ENCODE assay signal across 19 mouse cellular contexts in the genomic region with DNA sequence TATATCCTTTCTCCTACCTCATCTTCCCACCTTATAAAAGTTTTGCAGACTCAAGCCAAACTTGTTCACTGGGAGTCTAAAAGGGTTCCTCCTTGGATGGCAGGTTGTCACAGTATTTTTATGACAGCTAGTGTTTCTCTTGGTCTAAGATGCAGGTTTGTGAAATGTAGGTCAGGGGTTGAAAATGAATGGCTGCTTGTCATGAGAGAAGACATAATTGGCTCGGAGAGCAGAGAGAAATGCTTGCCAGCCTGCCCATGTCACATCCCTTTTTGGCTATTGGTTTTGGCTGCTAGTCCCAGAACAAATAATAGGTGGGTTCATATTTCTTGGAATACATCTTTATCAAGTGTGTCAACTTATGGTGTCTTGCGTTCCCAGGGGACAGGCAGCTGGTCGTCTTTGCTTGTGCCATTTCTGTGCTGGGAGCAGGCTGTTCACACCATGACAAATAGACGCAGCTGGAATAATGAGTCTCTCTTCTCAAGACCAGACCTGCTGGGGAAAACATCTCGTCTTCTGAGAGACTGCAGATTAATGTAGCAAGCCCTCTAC. TPM values are rescaled to one million over a fixed set of nuclear protein-coding genes. Genes with fewer than 3 reads are reported as not detected.
A peak's percentile ranks its signal among the peaks of the same experiment; 100 is the strongest.
DNase-seq lines count a peak whose midpoint lies in the region; ATAC-seq and TF ChIP-seq lines count a peak whose summit lies in the region.
"Had no signal": no experiment of that assay in that cellular context is flagged by ENCODE, and none has a peak within 500 bp of the region (broad histone marks: within the 10 kb centered on the region; RNA-seq: fewer than 3 reads in every experiment).

No protein-coding gene starts in this region.

- no peak overlapping the region for H3K4me2 ChIP-seq in embryonic facial prominence, embryonic 14.5 days (ENCODE audit: low read depth, low read length)
- H3K4me2 ChIP-seq in limb, embryonic 14.5 days (replicated peaks; ENCODE audit: low read depth, low read length, severe bottlenecking) = no peak overlapping the region
- H3K4me2 ChIP-seq: embryonic facial prominence, embryonic 12.5 days; heart, embryonic 11.5 days; liver, embryonic 11.5 days had no signal

- no peak overlapping the region for H3K9ac ChIP-seq in embryonic facial prominence, embryonic 14.5 days (ENCODE audit: low read depth, low read length)
- no peak overlapping the region for H3K9ac ChIP-seq in limb, embryonic 14.5 days (ENCODE audit: low read depth, low read length, severe bottlenecking)
- H3K9ac ChIP-seq: embryonic facial prominence, embryonic 12.5 days had no signal

- no peak overlapping the region for H3K27ac ChIP-seq in embryonic facial prominence, embryonic 14.5 days (replicated peaks; ENCODE audit: low read depth, low read length)
- H3K27ac ChIP-seq in embryonic facial prominence, embryonic 10.5 days (replicated peaks) = no peak overlapping the region
- H3K27ac ChIP-seq in limb, embryonic 14.5 days (replicated peaks; ENCODE audit: low read depth, low read length) = no peak overlapping the region; the same call in 1 of the 2 replicates
- H3K27ac ChIP-seq in limb, embryonic 10.5 days = no peak overlapping the region
- H3K27ac ChIP-seq: embryonic facial prominence, embryonic 12.5 days; forebrain, embryonic 10.5 days had no signal

- DNase-seq in embryonic facial prominence, embryonic 14.5 days (ENCODE audit: low spot score) = peak; percentile 46
- DNase-seq in embryonic facial prominence, embryonic 10.5 days (ENCODE audit: low spot score) = no peak
- DNase-seq in limb, embryonic 14.5 days (ENCODE audit: low spot score) = peak; percentile 7
- DNase-seq in limb, embryonic 10.5 days (ENCODE audit: low spot score) = no peak
- DNase-seq in Muller cell, postnatal 12 days (ENCODE audit: inconsistent ontology term) = peak; percentile 64
- DNase-seq in gonadal fat pad, adult 2 months (ENCODE audit: low read depth) = peak; percentile 83
- no peak for DNase-seq in c-Kit-positive CD71-positive TER-119-positive erythroid progenitor cells, embryonic 14.5 days (ENCODE audit: low spot score)
- no peak for DNase-seq in right cerebral cortex, postnatal 4 days
- DNase-seq: B cell, adult 2 months; gastrocnemius, postnatal 36 days; heart, postnatal 36 days; kidney, adult 9 months; kidney, postnatal 4 days had no signal

- H3K4me3 ChIP-seq in embryonic facial prominence, embryonic 14.5 days (ENCODE audit: low read depth, low read length) = no peak overlapping the region
- no peak overlapping the region for H3K4me3 ChIP-seq in embryonic facial prominence, embryonic 10.5 days
- H3K4me3 ChIP-seq in limb, embryonic 14.5 days (replicated peaks; ENCODE audit: low read length) = no peak overlapping the region
- H3K4me3 ChIP-seq in limb, embryonic 10.5 days = no peak overlapping the region
- H3K4me3 ChIP-seq: embryonic facial prominence, embryonic 12.5 days; forebrain, embryonic 10.5 days had no signal

- no peak for TF ChIP-seq POLR2A in limb, embryonic 14.5 days (IDR thresholded peaks at IDR 0.05; ENCODE audit: borderline replicate concordance, extremely low read depth, insufficient read depth, insufficient read length)

- H3K4me1 ChIP-seq in embryonic facial prominence, embryonic 14.5 days (ENCODE audit: control insufficient read depth, insufficient read depth, low read length) = no peaks in the 10 kb centered on the region
- H3K4me1 ChIP-seq in embryonic facial prominence, embryonic 10.5 days = peaks cover 16% of the 10 kb centered on the region
- H3K4me1 ChIP-seq in limb, embryonic 14.5 days (ENCODE audit: control insufficient read depth, insufficient read depth, low read length) = peaks cover 6% of the 10 kb centered on the region
- H3K4me1 ChIP-seq in limb, embryonic 10.5 days = peaks cover 4% of the 10 kb centered on the region
- H3K4me1 ChIP-seq: embryonic facial prominence, embryonic 12.5 days; forebrain, embryonic 10.5 days had no signal

- no peaks in the 10 kb centered on the region for H3K36me3 ChIP-seq in embryonic facial prominence, embryonic 14.5 days (ENCODE audit: control insufficient read depth, insufficient read depth, low read length)
- no peaks in the 10 kb centered on the region for H3K36me3 ChIP-seq in embryonic facial prominence, embryonic 10.5 days (replicated peaks)
- H3K36me3 ChIP-seq in limb, embryonic 14.5 days (ENCODE audit: control insufficient read depth, insufficient read depth, low read length) = no peaks in the 10 kb centered on the region
- H3K36me3 ChIP-seq in limb, embryonic 10.5 days = no peaks in the 10 kb centered on the region
- H3K36me3 ChIP-seq: embryonic facial prominence, embryonic 12.5 days; forebrain, embryonic 10.5 days had no signal

- no peaks in the 10 kb centered on the region for H3K9me3 ChIP-seq in embryonic facial prominence, embryonic 14.5 days (ENCODE audit: control insufficient read depth, low read length)
- H3K9me3 ChIP-seq in embryonic facial prominence, embryonic 10.5 days = no peaks in the 10 kb centered on the region
- no peaks in the 10 kb centered on the region for H3K9me3 ChIP-seq in limb, embryonic 14.5 days (ENCODE audit: control insufficient read depth, low read length)
- H3K9me3 ChIP-seq in limb, embryonic 10.5 days (replicated peaks) = no peaks in the 10 kb centered on the region
- H3K9me3 ChIP-seq: embryonic facial prominence, embryonic 12.5 days; forebrain, embryonic 10.5 days had no signal

- 45% methylated on average over 5 of the region's 5 CpGs for WGBS in embryonic facial prominence, embryonic 14.5 days
- 68% methylated on average over 5 of the region's 5 CpGs for WGBS in embryonic facial prominence, embryonic 10.5 days
- 40% methylated on average over 5 of the region's 5 CpGs for WGBS in limb, embryonic 14.5 days
- WGBS in limb, embryonic 10.5 days = 58% methylated on average over 5 of the region's 5 CpGs

- ATAC-seq in embryonic facial prominence, embryonic 14.5 days (ENCODE audit: low read depth) = no peak
- no peak for ATAC-seq in limb, embryonic 14.5 days (ENCODE audit: low FRiP score, low read depth)
- ATAC-seq: activated CD4-positive, CD25-positive, alpha-beta regulatory T cell, adult 4 months; inflammation-experienced regulatory T-cells, adult 6 months had no signal

- no peaks in the 10 kb centered on the region for H3K27me3 ChIP-seq in embryonic facial prominence, embryonic 14.5 days (replicated peaks; ENCODE audit: control insufficient read depth, insufficient read depth, low read length)
- no peaks in the 10 kb centered on the region for H3K27me3 ChIP-seq in embryonic facial prominence, embryonic 10.5 days (replicated peaks; ENCODE audit: low read depth, poor library complexity, severe bottlenecking)
- no peaks in the 10 kb centered on the region for H3K27me3 ChIP-seq in limb, embryonic 14.5 days (ENCODE audit: control insufficient read depth, insufficient read depth, low read length)
- H3K27me3 ChIP-seq in limb, embryonic 10.5 days (ENCODE audit: low read depth, poor library complexity, severe bottlenecking) = no peaks in the 10 kb centered on the region
- H3K27me3 ChIP-seq: embryonic facial prominence, embryonic 12.5 days had no signal

RNA-seq across cellular contexts. Expression of a gene that starts 35.2 kb away (rescaled TPM):
- 160 and 172 TPM in 2 replicates for polyA plus RNA-seq in embryonic facial prominence, embryonic 14.5 days (2014; fragmentation: Nextera tagmentation; extraction: Ambion mirVana)
- polyA plus RNA-seq in embryonic facial prominence, embryonic 10.5 days (2016; fragmentation: Nextera tagmentation; extraction: Ambion mirVana) = 161 and 164 TPM in 2 replicates
- 108 and 110 TPM in 2 replicates for polyA plus RNA-seq in limb, embryonic 14.5 days (2012; rRNA removed)
- 167 and 175 TPM in 2 replicates for polyA plus RNA-seq in limb, embryonic 14.5 days (2014; fragmentation: Nextera tagmentation; extraction: Ambion mirVana)
- polyA plus RNA-seq in limb, embryonic 10.5 days (2016; fragmentation: Nextera tagmentation; extraction: Ambion mirVana) = 169 and 179 TPM in 2 replicates
- 56.3 and 65.2 TPM in 2 replicates for polyA plus RNA-seq in gonadal fat pad, adult 2 months (2012; rRNA removed)

Comparison
In these comparisons a context has a peak if more than half of its experiments do, and no peak if none do; other contexts are left out.
1. DNase-seq: peak in embryonic facial prominence, embryonic 14.5 days (single experiment), limb, embryonic 14.5 days (single experiment), Muller cell, postnatal 12 days (single experiment) and gonadal fat pad, adult 2 months (single experiment); none in embryonic facial prominence, embryonic 10.5 days (single experiment), limb, embryonic 10.5 days (single experiment), c-Kit-positive CD71-positive TER-119-positive erythroid progenitor cells, embryonic 14.5 days (single experiment) and right cerebral cortex, postnatal 4 days (single experiment).